Mouse (Mus musculus) lung, adult 2 months (tissue): ENCODE measurements around the gene Ezh1.

ENCODE experiments used
- CTCF ChIP-seq: fragments of 200-500 bp; IDR thresholded peaks from 2 replicates; pipeline ENCODE4 v1.5.1; 2011; ENCODE audit warnings: mild to moderate bottlenecking, low read length, control low read depth; ENCODE audit not compliant: insufficient read depth
- POLR2A ChIP-seq: fragments of 200-500 bp; IDR thresholded peaks from 2 replicates; pipeline ENCODE4 v1.6.1; 2011; ENCODE audit warnings: low read depth, mild to moderate bottlenecking, control low read depth, low read length, borderline replicate concordance; ENCODE audit errors: extremely low read depth

DNA sequence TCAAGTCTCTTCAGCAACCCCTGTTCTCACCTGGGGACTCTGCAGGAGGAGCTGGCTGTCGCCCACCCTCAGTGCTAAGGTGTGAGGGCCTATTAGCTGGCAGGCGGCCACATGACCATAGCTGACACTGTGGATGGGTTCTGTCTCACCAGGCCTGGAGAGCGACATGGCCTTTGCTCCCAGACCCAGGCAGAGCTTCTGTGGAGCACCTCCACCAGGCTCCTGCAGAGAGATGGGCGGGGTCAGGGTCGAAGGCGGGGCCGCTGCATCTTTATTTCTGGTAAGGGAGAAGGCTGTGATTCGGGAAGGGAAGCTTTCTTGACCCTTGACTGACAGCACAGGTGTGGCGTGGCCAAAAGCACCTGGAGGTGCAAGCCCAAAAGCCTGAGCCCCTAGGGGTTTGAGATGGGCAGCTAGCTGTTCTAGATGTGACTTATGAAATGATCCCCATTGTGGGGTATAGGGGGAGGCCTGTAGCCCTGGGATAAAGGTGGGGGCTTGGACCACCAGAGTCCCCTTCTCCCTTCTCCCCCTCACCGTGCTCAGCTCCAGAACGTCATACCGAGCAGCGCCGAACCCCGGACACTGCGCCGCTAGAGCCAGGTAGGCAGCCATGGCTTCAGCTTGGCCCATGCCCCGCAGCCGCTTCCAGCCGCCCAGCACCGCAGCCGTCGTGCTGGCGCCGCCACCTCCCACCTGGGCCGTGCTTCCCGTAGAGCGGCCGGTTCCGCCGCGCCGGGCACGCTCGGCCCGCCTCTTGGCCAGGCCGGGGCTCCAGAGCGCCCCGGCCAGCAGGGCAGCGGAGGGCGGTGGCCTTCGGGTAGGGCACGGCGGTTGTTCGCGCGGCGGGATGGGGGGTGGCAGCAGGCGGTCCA, 62.5 kb downstream of the Ezh1 start:
- no peak for TF ChIP-seq CTCF
- TF ChIP-seq POLR2A: no peak
